Mouse (Mus musculus) olfactory bulb, adult 2 months (tissue): ENCODE measurements around the gene Mapkapk2.

Source experiments
- CTCF ChIP-seq: fragments of 200-500 bp; IDR thresholded peaks from 2 replicates; pipeline ENCODE4 v1.5.1; 2012; ENCODE audit warnings: low read depth, mild to moderate bottlenecking, low read length, moderate library complexity; ENCODE audit not compliant: insufficient read depth
- POLR2A ChIP-seq: fragments of 200-500 bp; IDR thresholded peaks from 2 replicates; pipeline ENCODE4 v1.6.1; 2012; ENCODE audit warnings: mild to moderate bottlenecking, low read depth, low read length, moderate library complexity; ENCODE audit not compliant: insufficient read depth

- no peak for TF ChIP-seq CTCF
- TF ChIP-seq POLR2A: no peak
Measured at GRCm38 (mm10) chr1:131089525-131090127, 8.0 kb downstream of the Mapkapk2 start.
